Mouse (Mus musculus): ENCODE results near the gene Spon2. TPM values are rescaled to one million over a fixed set of nuclear protein-coding genes. Genes with fewer than 3 reads are reported as not detected.

Gene Spon2
- polyA plus RNA-seq, 1 experiment from 2014 or later: 35.1 TPM

DNA sequence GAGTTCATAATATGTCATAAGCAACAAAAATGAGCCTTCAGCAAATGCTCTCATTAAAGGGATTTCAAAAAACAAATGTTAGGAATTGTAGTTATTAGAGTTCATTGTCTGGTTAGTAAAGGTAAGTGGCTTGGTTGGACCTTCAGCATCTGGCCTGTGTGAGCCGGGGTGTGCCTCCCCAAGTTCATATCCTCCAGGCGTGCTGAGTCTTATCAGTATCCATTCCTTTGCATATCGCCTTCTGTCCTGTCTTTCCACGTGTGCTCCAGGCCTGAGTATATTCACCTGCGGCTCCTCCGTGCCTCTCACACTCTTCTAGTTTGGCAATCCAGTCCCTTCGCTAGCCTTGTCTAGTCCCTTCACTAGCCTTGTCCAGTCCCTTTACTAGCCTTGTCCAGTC lies 11.9 kb downstream of the Spon2 start:
- peaks cover 5% of the 10 kb centered on the region for H3K4me1 ChIP-seq (ENCODE audit: control insufficient read depth, insufficient read depth, low read length)
- WGBS: 81% methylated on average over 7 of the region's 7 CpGs

GRCm38 (mm10) chr5:33204284-33204683 lies 14.0 kb downstream of the Spon2 start:
- WGBS: 75% methylated on average over 7 of the region's 7 CpGs

More for the DNA sequence above, 11.9 kb downstream of the Spon2 start:
- Histone ChIP-seq H3K9ac (ENCODE audit: low read depth, low read length) (no peak overlapping the region), H3K9me3 (ENCODE audit: control insufficient read depth, low read length) (no peaks in the 10 kb centered on the region), H3K4me2 (ENCODE audit: low read depth, low read length) (no peak overlapping the region), H3K27ac (ENCODE audit: low read length) (no peak overlapping the region), H3K27me3 (replicated peaks; ENCODE audit: control insufficient read depth, insufficient read depth, low read length) (no peaks in the 10 kb centered on the region), H3K36me3 (ENCODE audit: control insufficient read depth, insufficient read depth, low read length) (no peaks in the 10 kb centered on the region), H3K4me3 (ENCODE audit: low read length) (no peak overlapping the region)
- ATAC-seq: no peak

GRCm38 (mm10) chr5:33203691-33204242 lies 14.5 kb downstream of the Spon2 start:
- Histone ChIP-seq H3K36me3 (ENCODE audit: control insufficient read depth, insufficient read depth, low read length) (no peaks in the 10 kb centered on the region), H3K4me1 (ENCODE audit: control insufficient read depth, insufficient read depth, low read length) (peaks cover 5% of the 10 kb centered on the region), H3K9ac (ENCODE audit: low read depth, low read length) (0 out of 2 replicates have a peak overlapping the region, but pooled peaks have one; percentile 15), H3K27ac (ENCODE audit: low read length) (peak overlapping the region; percentile 36; the same call in 1 of the 2 replicates), H3K9me3 (ENCODE audit: control insufficient read depth, low read length) (no peaks in the 10 kb centered on the region), H3K4me2 (ENCODE audit: low read depth, low read length) (peak overlapping the region; percentile 46), H3K4me3 (ENCODE audit: low read length) (peak overlapping the region; percentile 26; the same call in 1 of the 2 replicates), H3K27me3 (replicated peaks; ENCODE audit: control insufficient read depth, insufficient read depth, low read length) (no peaks in the 10 kb centered on the region)
- 12% methylated on average over 9 of the region's 9 CpGs for WGBS
- ATAC-seq: peak; percentile 85

More at GRCm38 (mm10) chr5:33204284-33204683, 14.0 kb downstream of the Spon2 start:
- Histone ChIP-seq H3K27ac (ENCODE audit: low read length) (no peak overlapping the region), H3K4me3 (ENCODE audit: low read length) (no peak overlapping the region), H3K9me3 (ENCODE audit: control insufficient read depth, low read length) (no peaks in the 10 kb centered on the region), H3K27me3 (replicated peaks; ENCODE audit: control insufficient read depth, insufficient read depth, low read length) (no peaks in the 10 kb centered on the region), H3K4me1 (ENCODE audit: control insufficient read depth, insufficient read depth, low read length) (peaks cover 5% of the 10 kb centered on the region), H3K4me2 (ENCODE audit: low read depth, low read length) (no peak overlapping the region; the same call in 1 of the 2 replicates), H3K36me3 (ENCODE audit: control insufficient read depth, insufficient read depth, low read length) (no peaks in the 10 kb centered on the region), H3K9ac (ENCODE audit: low read depth, low read length) (no peak overlapping the region)
- ATAC-seq: no peak

- Histone ChIP-seq H3K27ac (ENCODE audit: low read length) (no peak overlapping the region), H3K4me1 (ENCODE audit: control insufficient read depth, insufficient read depth, low read length) (peaks cover 5% of the 10 kb centered on the region), H3K4me3 (ENCODE audit: low read length) (no peak overlapping the region), H3K9ac (ENCODE audit: low read depth, low read length) (no peak overlapping the region; the same call in 1 of the 2 replicates), H3K4me2 (ENCODE audit: low read depth, low read length) (no peak overlapping the region), H3K36me3 (ENCODE audit: control insufficient read depth, insufficient read depth, low read length) (no peaks in the 10 kb centered on the region), H3K9me3 (ENCODE audit: control insufficient read depth, low read length) (no peaks in the 10 kb centered on the region), H3K27me3 (replicated peaks; ENCODE audit: control insufficient read depth, insufficient read depth, low read length) (no peaks in the 10 kb centered on the region)
- ATAC-seq: no peak
- WGBS: 77% methylated on average over 6 of the region's 6 CpGs
These were observed 15.1 kb downstream of the Spon2 start for GRCm38 (mm10) chr5:33203171-33203565.

DNA sequence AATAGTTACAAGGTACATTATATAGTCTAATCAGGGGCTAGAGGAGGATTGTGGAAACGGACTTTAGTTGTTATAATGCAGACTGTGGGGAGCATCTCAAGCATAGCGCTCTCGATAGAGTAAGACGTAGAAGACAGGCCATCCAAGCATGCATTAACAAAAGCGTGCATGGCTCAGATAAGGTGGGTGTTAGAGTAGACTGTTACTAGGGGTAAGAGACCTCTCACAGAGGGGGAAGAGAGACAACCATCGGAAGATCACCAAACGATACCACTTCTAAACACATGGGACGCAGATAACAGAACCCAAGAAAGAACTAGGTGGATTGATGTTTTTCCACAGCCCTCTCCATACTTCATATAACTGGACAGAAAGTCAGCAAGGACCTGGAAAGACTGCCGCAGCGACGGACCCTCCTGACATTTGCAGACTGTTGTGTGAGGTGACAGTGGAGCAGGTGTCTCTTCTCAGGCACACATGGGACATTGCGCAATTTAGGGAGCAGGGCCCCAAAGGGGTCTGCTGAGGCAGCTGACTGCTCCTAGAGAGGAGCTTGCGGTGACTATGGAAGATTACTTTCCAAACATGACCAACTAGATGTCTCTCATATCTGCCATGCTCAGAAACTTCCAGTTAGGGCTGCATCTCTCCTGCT lies 15.6 kb downstream of the Spon2 start:
- peaks cover 5% of the 10 kb centered on the region for H3K4me1 ChIP-seq (ENCODE audit: control insufficient read depth, insufficient read depth, low read length)
- H3K9ac ChIP-seq (ENCODE audit: low read depth, low read length): no peak overlapping the region; the same call in 1 of the 2 replicates
- 82% methylated on average over 13 of the region's 13 CpGs for WGBS
- H3K36me3 ChIP-seq (ENCODE audit: control insufficient read depth, insufficient read depth, low read length): no peaks in the 10 kb centered on the region
- no peak for ATAC-seq
- no peak overlapping the region for H3K27ac ChIP-seq (ENCODE audit: low read length)
- no peak overlapping the region for H3K4me2 ChIP-seq (ENCODE audit: low read depth, low read length)
- no peaks in the 10 kb centered on the region for H3K27me3 ChIP-seq (replicated peaks; ENCODE audit: control insufficient read depth, insufficient read depth, low read length)
- H3K4me3 ChIP-seq (ENCODE audit: low read length): no peak overlapping the region
- no peaks in the 10 kb centered on the region for H3K9me3 ChIP-seq (ENCODE audit: control insufficient read depth, low read length)

GRCm38 (mm10) chr5:33201697-33202096 lies 16.6 kb downstream of the Spon2 start:
- Histone ChIP-seq H3K27ac (ENCODE audit: low read length) (no peak overlapping the region), H3K36me3 (ENCODE audit: control insufficient read depth, insufficient read depth, low read length) (no peaks in the 10 kb centered on the region), H3K27me3 (replicated peaks; ENCODE audit: control insufficient read depth, insufficient read depth, low read length) (no peaks in the 10 kb centered on the region), H3K9me3 (ENCODE audit: control insufficient read depth, low read length) (no peaks in the 10 kb centered on the region), H3K9ac (ENCODE audit: low read depth, low read length) (no peak overlapping the region), H3K4me3 (ENCODE audit: low read length) (no peak overlapping the region), H3K4me2 (ENCODE audit: low read depth, low read length) (no peak overlapping the region), H3K4me1 (ENCODE audit: control insufficient read depth, insufficient read depth, low read length) (peaks cover 5% of the 10 kb centered on the region)
- 45% methylated on average over 13 of the region's 13 CpGs for WGBS
- ATAC-seq: no peak

GRCm38 (mm10) chr5:33200071-33200470 lies 18.2 kb downstream of the Spon2 start:
- Histone ChIP-seq H3K9ac (ENCODE audit: low read depth, low read length) (no peak overlapping the region), H3K27me3 (replicated peaks; ENCODE audit: control insufficient read depth, insufficient read depth, low read length) (no peaks in the 10 kb centered on the region), H3K4me3 (ENCODE audit: low read length) (no peak overlapping the region), H3K9me3 (ENCODE audit: control insufficient read depth, low read length) (no peaks in the 10 kb centered on the region), H3K36me3 (ENCODE audit: control insufficient read depth, insufficient read depth, low read length) (no peaks in the 10 kb centered on the region), H3K27ac (ENCODE audit: low read length) (no peak overlapping the region), H3K4me2 (ENCODE audit: low read depth, low read length) (no peak overlapping the region), H3K4me1 (ENCODE audit: control insufficient read depth, insufficient read depth, low read length) (peaks cover 5% of the 10 kb centered on the region)
- WGBS: 33% methylated on average over 1 of the region's 1 CpGs
- ATAC-seq: no peak

DNA sequence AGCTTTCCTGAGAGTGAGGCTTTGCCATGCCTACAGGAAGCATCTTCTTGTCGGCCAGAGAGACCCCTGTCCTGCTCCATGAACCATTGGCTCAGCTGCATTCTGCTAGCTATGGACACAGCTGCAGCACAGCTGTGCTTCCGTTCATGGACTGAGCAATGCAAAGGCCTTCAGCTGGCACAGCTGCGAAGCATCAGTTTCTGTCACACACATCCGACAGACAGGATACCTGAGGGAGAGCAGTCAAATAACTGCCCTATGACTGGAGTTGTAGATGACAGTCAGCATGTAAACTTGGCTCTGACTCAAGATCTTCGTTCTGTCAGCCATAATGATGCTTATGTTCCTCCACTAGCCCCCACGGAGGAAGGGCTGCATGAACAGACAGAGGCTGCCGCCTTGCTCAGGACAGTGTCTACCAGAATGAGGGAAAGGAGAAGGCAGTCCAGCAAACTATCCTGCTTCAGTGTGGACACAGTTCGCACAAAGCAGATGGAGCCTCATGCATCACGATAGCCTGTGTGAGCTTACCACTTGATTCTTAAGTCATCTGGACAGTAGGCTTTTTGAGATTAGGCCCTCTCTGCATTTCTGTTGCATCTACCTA lies 22.9 kb downstream of the Spon2 start:
- H3K9ac ChIP-seq (ENCODE audit: low read depth, low read length): no peak overlapping the region
- no peak overlapping the region for H3K4me3 ChIP-seq (ENCODE audit: low read length)
- no peaks in the 10 kb centered on the region for H3K9me3 ChIP-seq (ENCODE audit: control insufficient read depth, low read length)
- 50% methylated on average over 9 of the region's 9 CpGs for WGBS
- ATAC-seq: peak; percentile 52
- H3K4me1 ChIP-seq (ENCODE audit: control insufficient read depth, insufficient read depth, low read length): peaks cover 5% of the 10 kb centered on the region
- H3K27me3 ChIP-seq (replicated peaks; ENCODE audit: control insufficient read depth, insufficient read depth, low read length): no peaks in the 10 kb centered on the region
- no peaks in the 10 kb centered on the region for H3K36me3 ChIP-seq (ENCODE audit: control insufficient read depth, insufficient read depth, low read length)
- no peak overlapping the region for H3K27ac ChIP-seq (ENCODE audit: low read length)
- no peak overlapping the region for H3K4me2 ChIP-seq (ENCODE audit: low read depth, low read length)

GRCm38 (mm10) chr5:33193567-33193966 lies 24.7 kb downstream of the Spon2 start:
- H3K9ac ChIP-seq (ENCODE audit: low read depth, low read length): no peak overlapping the region
- H3K9me3 ChIP-seq (ENCODE audit: control insufficient read depth, low read length): no peaks in the 10 kb centered on the region
- peaks cover 5% of the 10 kb centered on the region for H3K4me1 ChIP-seq (ENCODE audit: control insufficient read depth, insufficient read depth, low read length)
- H3K36me3 ChIP-seq (ENCODE audit: control insufficient read depth, insufficient read depth, low read length): no peaks in the 10 kb centered on the region
- no peaks in the 10 kb centered on the region for H3K27me3 ChIP-seq (replicated peaks; ENCODE audit: control insufficient read depth, insufficient read depth, low read length)
- 24% methylated on average over 7 of the region's 7 CpGs for whole genome bisulfite sequencing
- H3K27ac ChIP-seq (ENCODE audit: low read length): no peak overlapping the region
- no peak overlapping the region for H3K4me3 ChIP-seq (ENCODE audit: low read length)
- H3K4me2 ChIP-seq (ENCODE audit: low read depth, low read length): no peak overlapping the region
- no peak for ATAC-seq
